Mouse (Mus musculus) midbrain, postnatal 0 days (tissue): ENCODE measurements at regions not wholly inside any gene's neighbourhood (a gene's known extent, or its start where the extent isn't known, plus 50 kb on each side); places are given as distances from the start of the nearest gene placed in this dataset.

Experiments
- ATAC-seq: fragments of 200-750 bp; cut with Nextera tagmentation; 2 replicates; pipeline ENCODE4 v1.8.0; 2017; ENCODE audit warnings: moderate number of reproducible peaks, mild to moderate bottlenecking, moderate TSS enrichment, moderate library complexity; ENCODE audit not compliant: low FRiP score
- DNase-seq: peaks from one replicate; pipeline ENCODE4 v3.0.0-alpha.2; 2015; ENCODE audit warnings: low spot score
- H3K27ac ChIP-seq: fragments of 300-500 bp; sonication (generic); 2 replicates; pipeline ENCODE4 v1.5.1; 2014; ENCODE audit warnings: low read depth, mild to moderate bottlenecking, low read length, mixed read lengths
- H3K27me3 ChIP-seq: fragments of 300-500 bp; sonication (generic); 2 replicates; pipeline ENCODE4 v1.6.1; 2014; ENCODE audit warnings: low read length, control low read depth, mixed read lengths; ENCODE audit not compliant: insufficient read depth
- H3K36me3 ChIP-seq: fragments of 300-500 bp; sonication (generic); 2 replicates; pipeline ENCODE4 v1.6.1; 2014; ENCODE audit warnings: low read length, control low read depth, mixed read lengths; ENCODE audit not compliant: insufficient read depth
- H3K4me1 ChIP-seq: fragments of 300-500 bp; sonication (generic); 2 replicates; pipeline ENCODE4 v1.6.1; 2014; ENCODE audit warnings: mild to moderate bottlenecking, control low read depth, antibody characterized with exemption, low read length, mixed read lengths; ENCODE audit not compliant: insufficient read depth
- H3K4me2 ChIP-seq: fragments of 300-500 bp; sonication (generic); 2 replicates; pipeline ENCODE4 v1.6.1; 2014; ENCODE audit warnings: low read depth, mild to moderate bottlenecking, low read length, mixed read lengths; ENCODE audit not compliant: poor library complexity, severe bottlenecking
- H3K4me3 ChIP-seq: fragments of 300-500 bp; sonication (generic); 2 replicates; pipeline ENCODE4 v1.5.1; 2014; ENCODE audit warnings: low read depth, mild to moderate bottlenecking, low read length, moderate library complexity
- H3K9ac ChIP-seq: fragments of 300-500 bp; sonication (generic); replicated peaks from 2 replicates; pipeline ENCODE4 v1.6.1; 2014; ENCODE audit warnings: mild to moderate bottlenecking, low read length, moderate library complexity, mixed read lengths; ENCODE audit not compliant: poor library complexity, severe bottlenecking
- H3K9me3 ChIP-seq: fragments of 300-500 bp; sonication (generic); 2 replicates; pipeline ENCODE4 v1.6.1; 2016; ENCODE audit warnings: low read length, control low read depth
- CTCF ChIP-seq: IDR thresholded peaks from 2 replicates; pipeline ENCODE4 v1.5.1; 2016; ENCODE audit warnings: antibody characterized with exemption, mild to moderate bottlenecking
- WGBS: fragments of 180-500 bp; shearing (Covaris S2); extraction: QIAGEN DNeasy Blood & Tissue Kit; methylation state at CpG from one replicate; pipeline ENCODE4 v1.1.7; 2014; 5-methylcytosine and 5-hydroxymethylcytosine counted together

DNA sequence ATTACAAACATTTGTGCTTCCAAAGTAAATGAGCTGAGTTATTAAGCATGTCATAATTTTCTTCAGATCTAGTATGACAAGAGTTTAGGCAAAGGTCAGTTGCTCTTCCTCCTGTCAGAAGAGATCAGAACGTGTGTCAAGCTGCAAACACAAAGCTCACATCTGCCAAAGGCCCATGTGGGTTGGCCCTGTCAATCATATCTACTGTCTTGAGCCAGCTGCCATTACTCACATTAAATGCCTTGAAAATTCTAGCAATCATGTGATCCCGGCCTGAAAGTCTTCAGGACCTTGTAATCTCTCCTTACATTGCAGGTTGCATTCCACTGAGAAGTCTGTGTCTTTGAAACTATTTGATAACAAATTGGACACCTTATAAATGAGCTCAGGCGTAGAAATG is 146.8 kb upstream of the Cp start:
- ATAC-seq (no peak), DNase-seq (no peak)
- Histone ChIP-seq H3K4me1 (no peaks in the 10 kb centered on the region), H3K4me3 (no peak overlapping the region), H3K9ac (no peak overlapping the region), H3K27me3 (no peaks in the 10 kb centered on the region), H3K4me2 (no peak overlapping the region), H3K9me3 (no peaks in the 10 kb centered on the region), H3K36me3 (no peaks in the 10 kb centered on the region), H3K27ac (no peak overlapping the region)
- 77% methylated on average over 3 of the region's 3 CpGs for WGBS
- no peak for TF ChIP-seq CTCF

DNA sequence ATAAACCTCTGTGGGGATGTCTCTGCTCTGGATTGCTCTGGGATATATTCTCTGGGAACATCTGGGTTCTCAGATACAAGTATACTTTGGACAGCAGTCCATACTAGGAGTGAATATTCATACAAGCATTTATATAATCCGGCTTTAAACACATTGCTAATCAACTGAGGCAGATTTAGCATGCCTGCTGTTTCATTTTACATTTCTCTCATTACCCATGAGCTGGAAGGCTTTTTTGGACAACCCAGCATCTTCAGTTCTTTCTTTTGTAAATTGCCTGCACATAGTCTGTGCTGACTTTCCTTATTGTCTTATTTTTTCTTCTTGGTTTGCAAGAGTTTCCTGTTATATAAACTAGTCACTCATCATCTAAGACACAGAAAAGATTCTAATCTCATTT is 131.9 kb upstream of the Cp start:
- no peak overlapping the region for H3K27ac ChIP-seq
- ATAC-seq (no peak), DNase-seq (no peak)
- H3K9me3 ChIP-seq: no peaks in the 10 kb centered on the region
- TF ChIP-seq CTCF: no peak
- no peak overlapping the region for H3K9ac ChIP-seq
- no peaks in the 10 kb centered on the region for H3K36me3 ChIP-seq
- H3K4me2 ChIP-seq: no peak overlapping the region
- H3K4me3 ChIP-seq: no peak overlapping the region
- no peaks in the 10 kb centered on the region for H3K27me3 ChIP-seq
- no peaks in the 10 kb centered on the region for H3K4me1 ChIP-seq
- WGBS: 75% methylated on average over 1 of the region's 1 CpGs

DNA sequence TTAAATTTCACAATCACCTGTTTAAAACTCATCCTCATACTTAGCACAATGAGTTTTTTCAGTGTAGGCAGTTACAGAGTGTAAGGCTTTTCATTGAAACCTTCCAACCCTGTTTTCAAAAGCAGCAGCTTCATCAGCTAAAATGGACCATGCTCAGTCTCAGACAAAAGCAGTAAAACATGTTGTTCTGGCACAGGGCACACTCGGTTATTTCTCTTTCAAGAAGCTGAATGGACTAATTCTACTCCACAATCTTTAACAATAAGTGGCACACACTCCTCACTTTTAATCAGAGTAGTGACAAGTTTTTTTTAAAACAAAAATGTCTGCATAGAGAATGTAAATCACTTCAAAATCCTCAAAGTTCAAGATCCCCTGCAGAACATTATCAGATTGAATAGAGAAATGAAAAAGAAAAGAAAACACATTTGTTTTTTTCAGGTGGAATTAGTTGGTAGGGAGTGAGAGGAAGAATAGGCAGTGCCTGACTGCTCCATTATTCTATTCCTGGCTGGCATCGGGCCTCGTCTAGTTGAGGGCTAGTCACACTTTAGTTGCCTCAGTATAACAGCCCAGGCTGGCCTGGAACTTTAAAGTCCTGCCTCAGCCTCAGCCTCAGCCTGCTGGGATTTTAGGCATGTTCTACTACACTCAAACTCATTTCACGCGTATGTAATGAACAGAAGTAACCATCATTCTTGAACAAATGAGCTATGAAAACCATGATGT is 128.2 kb upstream of the Cp start:
- DNase-seq (no peak), ATAC-seq (no peak)
- Histone ChIP-seq H3K36me3 (no peaks in the 10 kb centered on the region), H3K4me2 (no peak overlapping the region), H3K9ac (no peak overlapping the region), H3K4me3 (no peak overlapping the region), H3K27ac (no peak overlapping the region), H3K9me3 (no peaks in the 10 kb centered on the region), H3K4me1 (no peaks in the 10 kb centered on the region), H3K27me3 (no peaks in the 10 kb centered on the region)
- TF ChIP-seq CTCF: no peak
- WGBS: 48% methylated on average over 5 of the region's 5 CpGs

DNA sequence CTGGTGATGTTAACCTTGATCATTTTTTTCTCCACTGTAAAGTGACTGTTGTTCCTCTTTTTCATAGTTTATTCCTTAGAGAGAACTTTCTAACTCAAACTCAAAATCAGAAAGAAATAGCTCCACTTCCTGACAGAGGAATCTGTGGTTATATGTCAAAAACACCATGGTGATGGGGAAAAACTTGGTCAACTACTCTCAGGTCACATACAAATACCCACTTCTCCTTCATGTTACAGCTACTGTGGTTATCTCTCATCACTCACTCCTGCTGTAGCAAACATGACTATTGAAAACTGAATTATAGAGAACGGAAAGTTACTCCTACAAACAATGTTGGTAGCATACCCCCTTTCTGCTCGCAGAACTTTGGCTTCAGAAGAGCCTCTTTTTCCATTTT is 127.1 kb upstream of the Cp start:
- Histone ChIP-seq H3K36me3 (no peaks in the 10 kb centered on the region), H3K9me3 (no peaks in the 10 kb centered on the region), H3K27ac (no peak overlapping the region), H3K9ac (no peak overlapping the region), H3K4me1 (no peaks in the 10 kb centered on the region), H3K27me3 (no peaks in the 10 kb centered on the region), H3K4me2 (no peak overlapping the region), H3K4me3 (no peak overlapping the region)
- TF ChIP-seq CTCF: no peak
- no peak for ATAC-seq
- 93% methylated on average over 2 of the region's 2 CpGs for WGBS
- DNase-seq: no peak

DNA sequence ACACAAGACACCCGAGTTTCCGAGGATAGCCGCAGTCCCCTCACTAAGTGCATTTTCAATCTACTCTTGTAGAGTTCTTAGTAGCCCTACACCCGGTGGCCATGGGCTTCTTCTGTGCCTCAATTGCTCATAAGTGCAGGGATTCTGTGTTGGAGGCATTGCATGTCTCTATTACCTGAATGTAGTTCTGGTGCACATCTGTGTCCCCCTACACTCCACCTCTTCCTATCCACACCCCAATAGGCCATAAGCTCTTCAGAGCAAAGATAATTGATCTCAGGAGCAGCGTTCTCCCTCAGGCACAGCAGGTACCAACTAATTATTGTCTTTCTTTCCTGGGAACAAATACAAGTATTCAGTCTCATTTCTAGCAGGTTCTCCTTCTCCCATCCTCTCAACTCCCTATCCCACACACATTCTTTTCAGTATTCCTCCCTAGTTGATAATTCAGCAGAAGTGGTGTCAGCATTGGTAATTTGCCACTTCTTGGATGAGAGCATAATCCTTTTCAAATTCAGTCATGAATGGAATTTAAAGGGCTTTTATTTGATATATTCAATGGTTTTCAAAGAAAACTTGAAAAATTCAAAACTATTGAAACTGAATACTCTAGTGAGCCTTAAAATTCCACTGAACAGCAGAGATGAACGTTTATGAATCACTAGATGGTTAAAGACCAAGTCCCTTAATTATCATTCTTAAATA is 108.7 kb upstream of the Cp start:
- no peaks in the 10 kb centered on the region for H3K4me1 ChIP-seq
- no peak overlapping the region for H3K4me3 ChIP-seq
- no peaks in the 10 kb centered on the region for H3K9me3 ChIP-seq
- WGBS: 72% methylated on average over 6 of the region's 6 CpGs
- H3K27me3 ChIP-seq: no peaks in the 10 kb centered on the region
- no peak overlapping the region for H3K9ac ChIP-seq
- DNase-seq (no peak), ATAC-seq (no peak)
- no peak overlapping the region for H3K27ac ChIP-seq
- TF ChIP-seq CTCF: no peak
- no peaks in the 10 kb centered on the region for H3K36me3 ChIP-seq
- H3K4me2 ChIP-seq: no peak overlapping the region

DNA sequence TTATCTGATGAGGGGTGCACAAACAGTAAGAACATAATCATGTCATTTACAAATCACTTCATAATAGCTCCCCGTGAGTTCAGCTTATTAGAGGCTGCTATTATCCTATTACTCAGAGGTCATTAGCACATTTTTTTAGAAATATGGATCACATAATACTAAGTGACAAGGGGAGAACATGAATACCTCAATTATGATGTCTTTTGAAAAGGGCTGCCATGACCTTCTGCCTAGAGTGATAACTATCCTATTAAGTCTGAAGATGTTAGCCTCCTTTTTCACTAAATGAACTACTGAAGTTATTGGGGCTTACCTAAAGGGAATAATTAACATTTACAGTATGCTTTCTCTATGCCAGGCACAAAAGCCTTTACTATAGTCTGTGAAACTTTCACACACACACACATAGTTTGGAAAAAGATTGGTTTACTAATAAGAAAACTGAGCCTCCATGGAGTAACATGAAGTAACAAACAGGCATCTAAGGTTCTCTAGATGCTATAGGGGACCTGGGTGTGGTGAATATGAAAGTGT is 108.1 kb upstream of the Cp start:
- H3K4me3 ChIP-seq: no peak overlapping the region
- no peaks in the 10 kb centered on the region for H3K9me3 ChIP-seq
- no peak for TF ChIP-seq CTCF
- H3K4me1 ChIP-seq: no peaks in the 10 kb centered on the region
- H3K27me3 ChIP-seq: no peaks in the 10 kb centered on the region
- DNase-seq: no peak
- no peak overlapping the region for H3K9ac ChIP-seq
- no peaks in the 10 kb centered on the region for H3K36me3 ChIP-seq
- H3K27ac ChIP-seq: no peak overlapping the region
- 62% methylated on average over 1 of the region's 1 CpGs for WGBS
- no peak overlapping the region for H3K4me2 ChIP-seq
- ATAC-seq: no peak
